Mouse (Mus musculus): Measurements from ENCODE around the gene Gm13695. TPM values are rescaled to one million over a fixed set of nuclear protein-coding genes. Genes with fewer than 3 reads are reported as not detected.

Gene Gm13695
- total RNA-seq, 2 experiments from 2014 or later: 0.52 to 0.74 TPM

Other genes starting within 250 kb of the Gm13695 start
- 10 to 100 TPM; 39.4 to 48.9 TPM for gene Itgav, start 242.9 kb upstream of the Gm13695 start, total RNA-seq (2021)
- gene Fam171b, start 154.7 kb upstream of the Gm13695 start, total RNA-seq (2021): 1 to 10 TPM in 1 of 2 experiments, under 1 TPM in 1; 0.84 to 1.6 TPM
- not detected for gene Zswim2, start 26.1 kb upstream of the Gm13695 start, total RNA-seq (2021)
- gene Gm13698, start 11.6 kb upstream of the Gm13695 start, total RNA-seq (2021): under 1 TPM; 0.52 to 0.74 TPM
- gene Gm13693, start 5.8 kb upstream of the Gm13695 start, total RNA-seq (2021): under 1 TPM; 0.52 to 0.74 TPM
- gene Gm13696, start 5.8 kb downstream of the Gm13695 start, total RNA-seq (2021): under 1 TPM; 0.52 to 0.74 TPM
- under 1 TPM; 0.52 to 0.74 TPM for gene Gm13694, start 11.6 kb downstream of the Gm13695 start, total RNA-seq (2021)
- under 1 TPM; 0.52 to 0.74 TPM for gene Gm13697, start 17.4 kb downstream of the Gm13695 start, total RNA-seq (2021)
- under 1 TPM; 0.52 to 0.74 TPM for gene Gm13691, start 23.2 kb downstream of the Gm13695 start, total RNA-seq (2021)